Mouse (Mus musculus) right cerebral cortex, postnatal 10 days (tissue): Measurements from ENCODE around the gene Zfhx3.

Source experiments
- DNase-seq, 2 experiments: peaks; one replicate each; pipeline ENCODE4 v3.0.0; 2021; ENCODE audit warnings: low spot score in 2 of 2

Gene Zfhx3

GRCm38 (mm10) chr8:108355119-108355777, 412.8 kb downstream of the Zfhx3 start:
- no peak for DNase-seq

GRCm38 (mm10) chr8:108361402-108361801, 419.0 kb downstream of the Zfhx3 start:
- DNase-seq: no peak

- no peak for DNase-seq
Observed at GRCm38 (mm10) chr8:108362421-108362820, 420.0 kb downstream of the Zfhx3 start.

GRCm38 (mm10) chr8:108363435-108363834, 421.0 kb downstream of the Zfhx3 start:
- DNase-seq: no peak

GRCm38 (mm10) chr8:108363856-108364255, 421.4 kb downstream of the Zfhx3 start:
- DNase-seq: no peak

GRCm38 (mm10) chr8:108369081-108369480, 426.6 kb downstream of the Zfhx3 start:
- peak in 1 of 2 experiments; percentile 23 for DNase-seq

GRCm38 (mm10) chr8:108370731-108371130, 428.3 kb downstream of the Zfhx3 start:
- DNase-seq: no peak

- no peak for DNase-seq
Observed at GRCm38 (mm10) chr8:108373046-108373445, 430.6 kb downstream of the Zfhx3 start.

- DNase-seq: no peak
Observed at GRCm38 (mm10) chr8:108378036-108378435, 435.6 kb downstream of the Zfhx3 start.

- no peak for DNase-seq
Observed at GRCm38 (mm10) chr8:108383121-108383520, 440.7 kb downstream of the Zfhx3 start.

- peak; percentile 52 to 64 for DNase-seq
Observed at GRCm38 (mm10) chr8:108387160-108387912, 444.9 kb downstream of the Zfhx3 start.

GRCm38 (mm10) chr8:108387913-108388274, 445.4 kb downstream of the Zfhx3 start:
- DNase-seq: no peak

- DNase-seq: no peak
Observed at GRCm38 (mm10) chr8:108392909-108393308, 450.5 kb downstream of the Zfhx3 start.

GRCm38 (mm10) chr8:108402149-108402548, 459.7 kb downstream of the Zfhx3 start:
- no peak for DNase-seq

GRCm38 (mm10) chr8:108406716-108407494, 464.5 kb downstream of the Zfhx3 start:
- DNase-seq: peak; percentile 62 to 63

GRCm38 (mm10) chr8:108419162-108419844, 476.9 kb downstream of the Zfhx3 start:
- DNase-seq: peak; percentile 38 to 40

GRCm38 (mm10) chr8:108422521-108422920, 480.1 kb downstream of the Zfhx3 start:
- no peak for DNase-seq

- peak in 1 of 2 experiments; percentile 37 for DNase-seq
Observed at GRCm38 (mm10) chr8:108424337-108424736, 481.9 kb downstream of the Zfhx3 start.

- no peak for DNase-seq
Observed at GRCm38 (mm10) chr8:108433321-108433720, 490.9 kb downstream of the Zfhx3 start.

- DNase-seq: no peak
Observed at GRCm38 (mm10) chr8:108434510-108434909, 492.1 kb downstream of the Zfhx3 start.

- no peak for DNase-seq
Observed at GRCm38 (mm10) chr8:108436336-108436735, 493.9 kb downstream of the Zfhx3 start.

GRCm38 (mm10) chr8:108437316-108437830, 494.9 kb downstream of the Zfhx3 start:
- DNase-seq: no peak
